Mouse (Mus musculus) skeletal muscle tissue, adult 2 months (tissue): ENCODE measurements at regions not wholly inside any gene's neighbourhood (a gene's known extent, or its start where the extent isn't known, plus 50 kb on each side); places are given as distances from the start of the nearest gene placed in this dataset.

Source experiments
- DNase-seq: peaks from one replicate; pipeline ENCODE4 v3.0.0-alpha.2; 2012; ENCODE audit warnings: low read depth, low spot score

DNA sequence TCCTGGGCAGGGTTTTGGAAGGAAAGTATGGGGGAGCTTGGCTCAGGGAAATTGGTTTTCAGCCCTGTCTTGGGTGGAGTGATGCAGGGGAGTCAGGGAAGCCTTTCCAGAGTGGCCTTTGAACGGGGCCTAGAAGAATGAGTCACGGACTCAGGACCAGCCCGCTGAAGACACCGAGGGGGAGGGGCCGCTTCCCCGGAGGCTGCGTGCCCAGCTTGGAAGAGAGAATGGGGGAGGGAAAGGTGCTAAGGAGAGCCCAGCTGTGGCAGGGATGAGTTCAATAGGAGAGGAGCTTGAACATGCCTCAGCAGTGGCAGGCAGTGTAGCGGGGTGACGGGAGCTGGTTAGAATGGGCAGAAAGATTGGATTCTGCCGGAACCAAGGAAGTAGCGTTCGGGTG lies 337.8 kb downstream of the Zfp706 start:
- no peak for DNase-seq

GRCm38 (mm10) chr15:36666566-36666965 lies 341.0 kb downstream of the Zfp706 start:
- no peak for DNase-seq

DNA sequence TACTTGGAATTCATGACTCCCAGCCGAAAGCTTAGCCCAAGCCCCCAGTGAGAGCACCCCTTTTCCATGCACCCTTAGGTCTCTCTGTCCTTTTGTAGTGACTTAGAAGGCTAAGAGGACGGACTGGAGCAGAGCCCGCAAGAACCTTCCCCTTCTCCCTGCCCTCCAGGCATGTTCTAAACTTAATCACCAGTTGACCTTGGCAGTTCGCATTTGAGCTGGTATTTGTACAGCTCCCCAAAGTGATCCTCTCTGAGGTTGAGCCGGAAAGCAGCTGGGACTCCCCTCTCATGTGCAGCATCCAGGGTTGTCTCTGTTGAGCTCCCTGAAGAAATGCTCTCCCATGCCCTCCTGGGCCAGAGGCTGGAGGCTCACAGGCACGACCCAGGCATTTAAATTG lies 343.2 kb downstream of the Zfp706 start:
- DNase-seq: no peak

- no peak for DNase-seq
Measured at GRCm38 (mm10) chr15:36660986-36661385, 346.6 kb downstream of the Zfp706 start.
